Mouse (Mus musculus) gastrocnemius, postnatal 10 days (tissue): ENCODE data around the gene Gna14. TPM values are rescaled to one million over a fixed set of nuclear protein-coding genes. Genes with fewer than 3 reads are reported as not detected.

ENCODE experiments used
- DNase-seq: peaks from one replicate; pipeline ENCODE4 v3.0.0; 2021; ENCODE audit warnings: mixed read lengths
- total RNA-seq, 2 experiments: library from RNA; stranded (reverse); gene quantifications; 2 replicates each; pipeline ENCODE4 v1.2.3; 2021

Gna14 gene
- total RNA-seq, 2 experiments from 2014 or later, result 0.84 to 1.1 TPM

GRCm38 (mm10) chr19:16456181-16456580 lies 20.6 kb downstream of the Gna14 start:
- DNase-seq, result no peak

GRCm38 (mm10) chr19:16457127-16457526 lies 21.6 kb downstream of the Gna14 start:
- no peak for DNase-seq

GRCm38 (mm10) chr19:16459317-16459716 lies 23.8 kb downstream of the Gna14 start:
- no peak for DNase-seq

GRCm38 (mm10) chr19:16460292-16460691 lies 24.7 kb downstream of the Gna14 start:
- DNase-seq, result no peak

- DNase-seq, result no peak
Observed at GRCm38 (mm10) chr19:16460831-16461230, 25.3 kb downstream of the Gna14 start.

GRCm38 (mm10) chr19:16462461-16462860 lies 26.9 kb downstream of the Gna14 start:
- no peak for DNase-seq

GRCm38 (mm10) chr19:16464730-16465129 lies 29.2 kb downstream of the Gna14 start:
- DNase-seq, result no peak

GRCm38 (mm10) chr19:16468756-16469374 lies 33.3 kb downstream of the Gna14 start:
- DNase-seq, result no peak

- no peak for DNase-seq
Observed at GRCm38 (mm10) chr19:16472655-16473054, 37.1 kb downstream of the Gna14 start.

- DNase-seq, result no peak
Observed at GRCm38 (mm10) chr19:16477314-16477946, 41.9 kb downstream of the Gna14 start.

GRCm38 (mm10) chr19:16478186-16478607 lies 42.6 kb downstream of the Gna14 start:
- DNase-seq, result no peak

GRCm38 (mm10) chr19:16482047-16482446 lies 46.5 kb downstream of the Gna14 start:
- no peak for DNase-seq

GRCm38 (mm10) chr19:16484237-16484636 lies 48.7 kb downstream of the Gna14 start:
- DNase-seq, result no peak

GRCm38 (mm10) chr19:16484671-16485070 lies 49.1 kb downstream of the Gna14 start:
- no peak for DNase-seq

GRCm38 (mm10) chr19:16490756-16491155 lies 55.2 kb downstream of the Gna14 start:
- DNase-seq, result no peak

GRCm38 (mm10) chr19:16491497-16491896 lies 55.9 kb downstream of the Gna14 start:
- no peak for DNase-seq

- DNase-seq, result no peak
Observed at GRCm38 (mm10) chr19:16492453-16492852, 56.9 kb downstream of the Gna14 start.

GRCm38 (mm10) chr19:16494816-16495516 lies 59.4 kb downstream of the Gna14 start:
- DNase-seq, result no peak

GRCm38 (mm10) chr19:16496016-16496415 lies 60.5 kb downstream of the Gna14 start:
- no peak for DNase-seq

GRCm38 (mm10) chr19:16502054-16502453 lies 66.5 kb downstream of the Gna14 start:
- DNase-seq, result no peak

- DNase-seq, result no peak
Observed at GRCm38 (mm10) chr19:16506711-16507364, 71.3 kb downstream of the Gna14 start.

GRCm38 (mm10) chr19:16510343-16511080 lies 75.0 kb downstream of the Gna14 start:
- DNase-seq, result no peak
